Mouse (Mus musculus) megakaryocyte-erythroid progenitor cell, adult 5 weeks (primary cell): ENCODE data around the gene Hadh. TPM values are rescaled to one million over a fixed set of nuclear protein-coding genes. Genes with fewer than 3 reads are reported as not detected.

Experiments
- polyA plus RNA-seq: library from polyadenylated mRNA; stranded (reverse); fragments of >175 nt; gene quantifications from 2 replicates; pipeline ENCODE4 v1.2.3, GENCODE M21; 2012

Hadh gene
- polyA plus RNA-seq, result 34.0 and 34.9 TPM in 2 replicates

GRCm38 (mm10) chr3:131271559-131272373 is at the start of gene Hadh:
Hadh (minus strand) TSS chr3:131272101.

GRCm38 (mm10) chr3:131302452-131303319 is 30.8 kb upstream of the Hadh start, which contains the start of gene Cyp2u1:
Cyp2u1 (minus strand) TSS chr3:131303227.

Other genes starting within 250 kb of the Hadh start
- gene Lef1, start 161.6 kb downstream of the Hadh start, polyA plus RNA-seq, result 2.4 and 2.8 TPM in 2 replicates
- gene Cyp2u1, start 31.1 kb upstream of the Hadh start, polyA plus RNA-seq, result 0.14 and 0.21 TPM in 2 replicates
- gene Sgms2, start 219.3 kb upstream of the Hadh start, polyA plus RNA-seq, result 15.3 and 23.6 TPM in 2 replicates